Mouse (Mus musculus) embryo, embryonic 10.5 days (tissue): ENCODE measurements around the gene Esp18.

Experiments used
- DNase-seq: peaks from one replicate; pipeline ENCODE4 v3.0.0-alpha.2; 2015; ENCODE audit warnings: low spot score

Gene Esp18

DNA sequence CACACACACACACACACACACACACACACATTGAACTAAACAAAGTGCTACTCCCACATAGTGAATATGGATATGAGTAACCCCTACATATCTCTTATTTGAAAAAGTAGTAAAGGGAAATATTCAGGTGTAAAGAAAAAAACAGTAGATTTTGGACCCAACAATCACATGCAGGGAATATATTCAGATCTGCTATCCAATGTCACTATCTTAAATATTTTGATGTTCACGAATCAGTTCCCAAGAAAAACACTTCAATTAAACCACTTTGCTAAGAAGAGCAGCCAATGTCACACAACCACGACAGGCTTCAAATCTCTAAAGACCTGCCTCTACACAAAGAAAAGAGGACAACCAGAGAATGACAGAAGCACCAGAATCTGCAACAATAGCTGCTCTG lies at the start of gene Esp18:
Esp18 (plus strand) TSS at position 301 of the 400 bp plus-strand sequence.
- DNase-seq = no peak

DNA sequence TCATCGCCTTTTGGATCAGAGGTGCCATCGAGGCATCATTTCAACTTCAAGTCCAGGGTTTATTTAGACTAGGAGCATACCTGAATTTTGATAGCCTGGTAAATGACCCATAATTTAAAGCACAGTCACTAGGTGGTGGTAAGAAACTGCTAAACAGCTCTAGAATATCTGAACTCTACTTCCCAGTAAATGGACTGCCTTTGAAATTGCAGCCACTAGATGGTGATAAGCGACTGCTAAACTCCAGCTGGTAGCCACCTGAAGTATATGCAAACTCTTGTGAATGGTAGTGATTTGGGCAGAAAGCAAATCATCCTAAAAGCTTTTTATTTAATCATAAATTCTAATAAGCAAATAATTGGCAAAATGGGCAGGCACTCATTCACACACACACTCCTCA lies 42.8 kb upstream of the Esp18 start:
- no peak for DNase-seq
